Mouse (Mus musculus): ENCODE data around the gene Taldo1. TPM values are rescaled to one million over a fixed set of nuclear protein-coding genes. Genes with fewer than 3 reads are reported as not detected.

Gene Taldo1
- polyA plus RNA-seq, 1 experiment from 2014 or later, result 317 TPM

- DNase-seq (ENCODE audit: low spot score), result no peak
- 81% methylated on average over 9 of the region's 9 CpGs for WGBS
- no peaks in the 10 kb centered on the region for H3K27me3 ChIP-seq (ENCODE audit: control insufficient read depth, insufficient read depth, low read length)
Measured at GRCm38 (mm10) chr7:141420030-141420702, 28.2 kb downstream of the Taldo1 start.

GRCm38 (mm10) chr7:141423811-141424210 is 31.8 kb downstream of the Taldo1 start:
- ATAC-seq (ENCODE audit: insufficient number of reproducible peaks, low FRiP score, low TSS enrichment, low read depth), result no peak
- no peak for DNase-seq (ENCODE audit: low spot score)
- H3K4me3 ChIP-seq (ENCODE audit: low read depth, low read length), result no peak overlapping the region
- no peaks in the 10 kb centered on the region for H3K27me3 ChIP-seq (ENCODE audit: control insufficient read depth, insufficient read depth, low read length)
- H3K36me3 ChIP-seq (ENCODE audit: control insufficient read depth, insufficient read depth, low read length), result no peaks in the 10 kb centered on the region
- peaks cover under 1% of the 10 kb centered on the region; the same call in 1 of the 2 replicates for H3K4me1 ChIP-seq (ENCODE audit: control insufficient read depth, insufficient read depth, low read length)
- H3K9ac ChIP-seq (ENCODE audit: low read length), result no peak overlapping the region
- no peak overlapping the region for H3K27ac ChIP-seq (replicated peaks; ENCODE audit: low read depth, low read length)
- WGBS, result 81% methylated on average over 4 of the region's 4 CpGs
- H3K9me3 ChIP-seq (ENCODE audit: control insufficient read depth, low read length), result no peaks in the 10 kb centered on the region
- no peak overlapping the region for H3K4me2 ChIP-seq (ENCODE audit: low read depth, severe bottlenecking)

More at GRCm38 (mm10) chr7:141420030-141420702, 28.2 kb downstream of the Taldo1 start:
- Histone ChIP-seq H3K9ac (ENCODE audit: low read length) (no peak overlapping the region), H3K27ac (replicated peaks; ENCODE audit: low read depth, low read length) (no peak overlapping the region), H3K4me2 (ENCODE audit: low read depth, severe bottlenecking) (no peak overlapping the region), H3K4me1 (ENCODE audit: control insufficient read depth, insufficient read depth, low read length) (no peaks in the 10 kb centered on the region), H3K9me3 (ENCODE audit: control insufficient read depth, low read length) (no peaks in the 10 kb centered on the region), H3K4me3 (ENCODE audit: low read depth, low read length) (no peak overlapping the region), H3K36me3 (ENCODE audit: control insufficient read depth, insufficient read depth, low read length) (no peaks in the 10 kb centered on the region)
- ATAC-seq (ENCODE audit: insufficient number of reproducible peaks, low FRiP score, low TSS enrichment, low read depth), result no peak

GRCm38 (mm10) chr7:141426948-141427730 is 35.1 kb downstream of the Taldo1 start:
- no peak overlapping the region for H3K9ac ChIP-seq (ENCODE audit: low read length)
- H3K36me3 ChIP-seq (ENCODE audit: control insufficient read depth, insufficient read depth, low read length), result no peaks in the 10 kb centered on the region; the same call in 1 of the 2 replicates
- no peak for ATAC-seq (ENCODE audit: insufficient number of reproducible peaks, low FRiP score, low TSS enrichment, low read depth)
- peaks cover 4% of the 10 kb centered on the region; the same call in 1 of the 2 replicates for H3K4me1 ChIP-seq (ENCODE audit: control insufficient read depth, insufficient read depth, low read length)
- WGBS, result 80% methylated on average over 12 of the region's 12 CpGs
- no peak overlapping the region for H3K4me2 ChIP-seq (ENCODE audit: low read depth, severe bottlenecking)
- no peak overlapping the region for H3K27ac ChIP-seq (replicated peaks; ENCODE audit: low read depth, low read length)
- H3K27me3 ChIP-seq (ENCODE audit: control insufficient read depth, insufficient read depth, low read length), result no peaks in the 10 kb centered on the region
- DNase-seq (ENCODE audit: low spot score), result no peak
- no peaks in the 10 kb centered on the region for H3K9me3 ChIP-seq (ENCODE audit: control insufficient read depth, low read length)
- no peak overlapping the region for H3K4me3 ChIP-seq (ENCODE audit: low read depth, low read length)

GRCm38 (mm10) chr7:141428701-141429100 is 36.7 kb downstream of the Taldo1 start:
- no peak for DNase-seq (ENCODE audit: low spot score)
- peak overlapping the region; percentile 50 for H3K4me2 ChIP-seq (ENCODE audit: low read depth, severe bottlenecking)
- no peak overlapping the region for H3K27ac ChIP-seq (replicated peaks; ENCODE audit: low read depth, low read length)
- H3K4me3 ChIP-seq (ENCODE audit: low read depth, low read length), result peak overlapping the region; percentile 34
- no peaks in the 10 kb centered on the region for H3K27me3 ChIP-seq (ENCODE audit: control insufficient read depth, insufficient read depth, low read length)
- peaks cover 4% of the 10 kb centered on the region; the same call in 1 of the 2 replicates for H3K4me1 ChIP-seq (ENCODE audit: control insufficient read depth, insufficient read depth, low read length)
- ATAC-seq (ENCODE audit: insufficient number of reproducible peaks, low FRiP score, low TSS enrichment, low read depth), result no peak
- H3K9ac ChIP-seq (ENCODE audit: low read length), result 0 out of 2 replicates have a peak overlapping the region, but pooled peaks have one; percentile 27
- no peaks in the 10 kb centered on the region; the same call in 1 of the 2 replicates for H3K36me3 ChIP-seq (ENCODE audit: control insufficient read depth, insufficient read depth, low read length)
- WGBS, result 54% methylated on average over 5 of the region's 5 CpGs
- H3K9me3 ChIP-seq (ENCODE audit: control insufficient read depth, low read length), result no peaks in the 10 kb centered on the region

GRCm38 (mm10) chr7:141429310-141429709 is 37.3 kb downstream of the Taldo1 start, which contains the start of gene Cend1:
TSS of gene Cend1 (minus strand) at chr7:141429491.
- Histone ChIP-seq H3K4me3 (ENCODE audit: low read depth, low read length) (peak within 1 kb of the TSS; percentile 34), H3K4me2 (ENCODE audit: low read depth, severe bottlenecking) (peak within 1 kb of the TSS; percentile 50), H3K4me1 (ENCODE audit: control insufficient read depth, insufficient read depth, low read length) (peaks cover 5% of the 10 kb centered on the region), H3K27ac (replicated peaks; ENCODE audit: low read depth, low read length) (no peak within 1 kb of the TSS; the same call in 1 of the 2 replicates), H3K36me3 (ENCODE audit: control insufficient read depth, insufficient read depth, low read length) (no peaks in the 10 kb centered on the region; the same call in 1 of the 2 replicates), H3K9me3 (ENCODE audit: control insufficient read depth, low read length) (no peaks in the 10 kb centered on the region), H3K27me3 (ENCODE audit: control insufficient read depth, insufficient read depth, low read length) (no peaks in the 10 kb centered on the region), H3K9ac (ENCODE audit: low read length) (0 out of 2 replicates have a peak within 1 kb of the TSS, but pooled peaks have one; percentile 27)
- 3% methylated on average over 19 of the region's 19 CpGs for WGBS
- peak; percentile 79 for DNase-seq (ENCODE audit: low spot score)
- peak; percentile 74; the same call in 1 of the 2 replicates for ATAC-seq (ENCODE audit: insufficient number of reproducible peaks, low FRiP score, low TSS enrichment, low read depth)

- no peak overlapping the region; the same call in 1 of the 2 replicates for H3K27ac ChIP-seq (replicated peaks; ENCODE audit: low read depth, low read length)
- H3K4me2 ChIP-seq (ENCODE audit: low read depth, severe bottlenecking), result peak overlapping the region; percentile 50; the same call in 1 of the 2 replicates
- no peak overlapping the region for H3K9ac ChIP-seq (ENCODE audit: low read length)
- 64% methylated on average over 9 of the region's 9 CpGs for WGBS
- H3K36me3 ChIP-seq (ENCODE audit: control insufficient read depth, insufficient read depth, low read length), result no peaks in the 10 kb centered on the region; the same call in 1 of the 2 replicates
- DNase-seq (ENCODE audit: low spot score) (no peak), ATAC-seq (ENCODE audit: insufficient number of reproducible peaks, low FRiP score, low TSS enrichment, low read depth) (no peak)
- peaks cover 12% of the 10 kb centered on the region for H3K4me1 ChIP-seq (ENCODE audit: control insufficient read depth, insufficient read depth, low read length)
- no peaks in the 10 kb centered on the region for H3K27me3 ChIP-seq (ENCODE audit: control insufficient read depth, insufficient read depth, low read length)
- no peak overlapping the region for H3K4me3 ChIP-seq (ENCODE audit: low read depth, low read length)
- no peaks in the 10 kb centered on the region for H3K9me3 ChIP-seq (ENCODE audit: control insufficient read depth, low read length)
Measured at GRCm38 (mm10) chr7:141429840-141430584, 38.0 kb downstream of the Taldo1 start.

GRCm38 (mm10) chr7:141430585-141431240 is 38.7 kb downstream of the Taldo1 start:
- DNase-seq (ENCODE audit: low spot score) (no peak), ATAC-seq (ENCODE audit: insufficient number of reproducible peaks, low FRiP score, low TSS enrichment, low read depth) (no peak)
- peaks cover 12% of the 10 kb centered on the region for H3K4me1 ChIP-seq (ENCODE audit: control insufficient read depth, insufficient read depth, low read length)
- no peaks in the 10 kb centered on the region; the same call in 1 of the 2 replicates for H3K36me3 ChIP-seq (ENCODE audit: control insufficient read depth, insufficient read depth, low read length)
- H3K9ac ChIP-seq (ENCODE audit: low read length), result no peak overlapping the region
- 94% methylated on average over 9 of the region's 9 CpGs for WGBS
- H3K9me3 ChIP-seq (ENCODE audit: control insufficient read depth, low read length), result no peaks in the 10 kb centered on the region
- H3K4me2 ChIP-seq (ENCODE audit: low read depth, severe bottlenecking), result no peak overlapping the region
- H3K27me3 ChIP-seq (ENCODE audit: control insufficient read depth, insufficient read depth, low read length), result no peaks in the 10 kb centered on the region
- H3K27ac ChIP-seq (replicated peaks; ENCODE audit: low read depth, low read length), result no peak overlapping the region
- no peak overlapping the region for H3K4me3 ChIP-seq (ENCODE audit: low read depth, low read length)
